Mouse (Mus musculus): ENCODE data around the gene Numa1.
"Not testable (repeated sequence)": the region's sequence is repeated elsewhere in the genome, so short reads cannot be mapped to it uniquely, and the experiment has no call there.

GRCm38 (mm10) chr7:101925892-101926291 is 8.0 kb upstream of the Numa1 start:
- not testable (repeated sequence) for TF ChIP-seq POLR2A (IDR thresholded peaks at IDR 0.05; ENCODE audit: low read depth, low read length); CTCF (conservative IDR thresholded peaks at IDR 0.05; ENCODE audit: insufficient read depth, insufficient read length, low read depth, low read length)
